Mouse (Mus musculus) myocyte (in vitro differentiated cells): ENCODE results near the gene Gpnmb. TPM values are rescaled to one million over a fixed set of nuclear protein-coding genes. Genes with fewer than 3 reads are reported as not detected.

ENCODE experiments used
- H3K27me3 ChIP-seq: one replicate; pipeline ENCODE4 v1.6.1; 2011; ENCODE audit not compliant: control insufficient read depth, insufficient read depth, insufficient read length
- H3K36me3 ChIP-seq: one replicate; pipeline ENCODE4 v1.6.1; 2011; ENCODE audit not compliant: control insufficient read depth, insufficient read depth
- H3K4me2 ChIP-seq: one replicate; pipeline ENCODE4 v1.6.1; 2011; ENCODE audit warnings: low read depth, control low read depth
- H3K4me3 ChIP-seq: one replicate; pipeline ENCODE4 v1.5.1; 2011; ENCODE audit warnings: mild to moderate bottlenecking, control low read depth, moderate library complexity
- H3K79me2 ChIP-seq: one replicate; pipeline ENCODE4 v1.6.1; 2011; ENCODE audit not compliant: control insufficient read depth, insufficient read depth
- H3ac ChIP-seq: one replicate; pipeline ENCODE4 v1.6.1; 2011; ENCODE audit not compliant: control insufficient read depth, insufficient read length
- CEBPB ChIP-seq: IDR thresholded peaks from 2 replicates; pipeline ENCODE4 v1.6.1; 2011; ENCODE audit warnings: mild to moderate bottlenecking, moderate library complexity; ENCODE audit not compliant: poor library complexity, insufficient read depth, severe bottlenecking
- E2F4 ChIP-seq: IDR thresholded peaks from one replicate; pipeline ENCODE4 v1.6.1; 2011; ENCODE audit warnings: mild to moderate bottlenecking, control low read depth, moderate library complexity; ENCODE audit not compliant: insufficient read depth
- MAX ChIP-seq: IDR thresholded peaks from one replicate; pipeline ENCODE4 v1.6.1; 2011; ENCODE audit warnings: low read depth, mild to moderate bottlenecking, control low read depth
- MYOD1 ChIP-seq, 3 experiments: IDR thresholded peaks; one replicate each; pipeline ENCODE4 v1.6.1; 2011; ENCODE audit warnings: control low read depth in 2 of 3, low read depth in 2 of 3, mild to moderate bottlenecking in 2 of 3, moderate library complexity in 1 of 3; ENCODE audit not compliant: insufficient read length in 2 of 3, control insufficient read depth in 1 of 3
- MYOG ChIP-seq, 3 experiments: IDR thresholded peaks; one replicate each; pipeline ENCODE4 v1.6.1; 2011; ENCODE audit warnings: control low read depth in 2 of 3, low read depth in 2 of 3, mild to moderate bottlenecking in 2 of 3; ENCODE audit not compliant: insufficient read length in 2 of 3, control insufficient read depth in 1 of 3, insufficient read depth in 1 of 3
- POLR2A ChIP-seq: IDR thresholded peaks from one replicate; pipeline ENCODE4 v1.6.1; 2011; ENCODE audit warnings: low read depth, mild to moderate bottlenecking, control low read depth, moderate library complexity; ENCODE audit not compliant: insufficient read length
- POLR2AphosphoS2 ChIP-seq: IDR thresholded peaks from one replicate; pipeline ENCODE4 v1.6.1; 2011; ENCODE audit warnings: low read depth, control low read depth; ENCODE audit not compliant: insufficient read length
- REST ChIP-seq: IDR thresholded peaks from one replicate; pipeline ENCODE4 v1.6.1; 2011; ENCODE audit warnings: mild to moderate bottlenecking, control low read depth, moderate library complexity; ENCODE audit not compliant: insufficient read depth, insufficient read length
- SRF ChIP-seq: IDR thresholded peaks from one replicate; pipeline ENCODE4 v1.6.1; 2011; ENCODE audit warnings: low read depth; ENCODE audit not compliant: control insufficient read depth, insufficient read length
- TCF12 ChIP-seq: IDR thresholded peaks from one replicate; pipeline ENCODE4 v1.6.1; 2011; ENCODE audit warnings: mild to moderate bottlenecking, control low read depth; ENCODE audit not compliant: poor library complexity, insufficient read depth, severe bottlenecking
- TCF3 ChIP-seq: IDR thresholded peaks from one replicate; pipeline ENCODE4 v1.6.1; 2011; ENCODE audit warnings: low read depth, control low read depth; ENCODE audit not compliant: insufficient read length
- USF1 ChIP-seq: IDR thresholded peaks from one replicate; pipeline ENCODE4 v1.6.1; 2011; ENCODE audit warnings: low read depth, mild to moderate bottlenecking, control low read depth, moderate library complexity
- polyA plus RNA-seq: library from polyadenylated mRNA; unstranded; fragments of >200 nt; fragmentation: generic; extraction: Trizol; gene quantifications from one replicate; pipeline ENCODE4 v1.2.1, GENCODE M21; 2012; ENCODE audit warnings: missing spikeins

Gpnmb gene
- polyA plus RNA-seq, 1 experiment: 0.12 TPM

DNA sequence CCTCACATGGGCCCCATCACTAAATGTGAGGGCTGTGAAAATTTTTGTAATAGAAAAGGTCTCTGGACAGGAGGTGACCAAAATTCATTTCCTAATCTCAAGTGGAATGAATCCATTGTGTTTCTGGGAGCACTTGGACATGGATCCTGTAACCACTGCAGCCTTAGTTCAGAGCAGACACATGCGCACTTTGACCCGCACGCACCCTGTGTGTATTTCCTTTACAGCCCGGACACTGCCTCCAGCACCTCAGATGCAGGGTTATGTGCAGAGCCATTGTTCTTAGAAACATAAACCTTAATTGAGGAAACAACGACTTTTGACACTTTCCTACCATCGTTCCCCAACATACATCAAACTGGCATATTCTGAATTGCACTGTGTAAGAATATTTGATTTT, 78.1 kb downstream of the Gpnmb start:
- TF ChIP-seq CEBPB: no peak
- TF ChIP-seq TCF3: no peak
- no peaks in the 10 kb centered on the region for H3K79me2 ChIP-seq
- no peak overlapping the region for H3K4me2 ChIP-seq
- H3K27me3 ChIP-seq: no peaks in the 10 kb centered on the region
- H3ac ChIP-seq: no peak overlapping the region
- H3K36me3 ChIP-seq: no peaks in the 10 kb centered on the region
- no peak overlapping the region for H3K4me3 ChIP-seq

DNA sequence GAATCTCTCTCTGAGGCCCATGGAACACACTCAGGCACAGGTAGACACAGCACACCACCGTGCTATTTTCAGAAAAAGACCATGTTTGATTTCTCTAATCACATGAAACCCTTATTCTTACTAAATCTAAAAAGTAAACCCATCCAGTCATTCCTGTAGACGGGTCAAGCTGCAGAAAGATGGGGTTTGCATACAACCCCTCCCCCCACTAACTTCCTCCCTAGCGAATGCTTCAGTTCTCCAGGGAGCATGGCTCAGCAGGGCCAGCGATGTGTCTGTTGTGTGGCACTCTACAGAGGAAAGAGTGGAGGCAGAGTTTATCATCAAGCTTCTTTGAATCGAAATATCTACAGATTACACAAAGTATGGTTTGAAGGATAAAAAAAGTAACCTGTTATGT, 79.2 kb downstream of the Gpnmb start:
- no peaks in the 10 kb centered on the region for H3K36me3 ChIP-seq
- no peak overlapping the region for H3ac ChIP-seq
- no peaks in the 10 kb centered on the region for H3K79me2 ChIP-seq
- no peak overlapping the region for H3K4me3 ChIP-seq
- TF ChIP-seq TCF12: no peak
- TF ChIP-seq MYOD1 (IDR thresholded peaks at IDR 0.05; ENCODE audit: control insufficient read depth in 1 of 3, insufficient read length in 2 of 3, low read depth in 2 of 3): no peak
- no peak for TF ChIP-seq POLR2A
- no peak overlapping the region for H3K4me2 ChIP-seq
- H3K27me3 ChIP-seq: no peaks in the 10 kb centered on the region

DNA sequence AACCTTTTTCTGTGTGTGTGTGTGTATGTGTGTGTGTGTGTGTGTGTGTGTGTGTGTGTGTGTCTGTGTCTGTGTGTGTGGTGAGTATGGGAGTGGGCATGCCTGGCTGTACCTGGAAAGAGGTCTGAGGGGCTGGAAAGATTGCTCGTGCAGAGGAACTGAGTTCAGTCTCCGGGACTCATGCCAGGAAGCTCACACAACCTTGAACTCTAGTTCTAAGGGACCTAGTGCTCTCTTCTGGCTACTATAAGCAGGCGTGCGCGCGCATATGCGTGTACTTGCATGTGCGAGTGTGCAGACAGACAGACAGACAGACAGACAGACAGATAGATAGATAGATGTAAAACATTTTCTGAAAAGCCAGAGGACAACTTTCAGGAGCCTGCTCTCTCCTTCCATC, 79.9 kb downstream of the Gpnmb start:
- Histone ChIP-seq H3K36me3 (no peaks in the 10 kb centered on the region), H3K4me3 (no peak overlapping the region), H3ac (no peak overlapping the region), H3K79me2 (no peaks in the 10 kb centered on the region), H3K27me3 (no peaks in the 10 kb centered on the region), H3K4me2 (no peak overlapping the region)
- TF ChIP-seq POLR2AphosphoS2 (no peak), MYOG (IDR thresholded peaks at IDR 0.05; ENCODE audit: control insufficient read depth in 1 of 3, insufficient read depth in 1 of 3, insufficient read length in 2 of 3, low read depth in 2 of 3) (no peak), E2F4 (no peak), CEBPB (no peak), MAX (no peak), SRF (no peak)

DNA sequence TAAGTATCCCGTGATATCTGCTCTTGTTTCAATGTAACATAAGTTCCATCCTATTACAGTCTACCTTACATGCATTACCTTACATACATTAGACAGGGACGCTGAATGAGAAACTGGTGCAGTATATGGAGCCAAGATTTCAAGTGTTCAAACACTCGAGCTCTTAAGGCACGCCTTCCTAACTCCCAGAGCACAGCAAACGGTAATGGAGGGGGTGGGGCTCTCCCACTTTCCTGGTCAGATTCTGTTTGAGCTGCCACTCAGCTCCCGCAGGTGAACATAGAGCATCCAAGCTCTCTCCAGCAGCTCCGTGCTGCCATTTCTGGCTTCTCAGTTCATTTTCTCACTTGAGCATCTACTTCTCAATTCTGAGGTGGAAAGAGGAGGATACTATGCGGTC, 82.1 kb downstream of the Gpnmb start:
- no peak overlapping the region for H3K4me3 ChIP-seq
- no peak overlapping the region for H3ac ChIP-seq
- H3K27me3 ChIP-seq: no peaks in the 10 kb centered on the region
- no peak overlapping the region for H3K4me2 ChIP-seq
- no peaks in the 10 kb centered on the region for H3K36me3 ChIP-seq
- no peak for TF ChIP-seq E2F4
- no peak for TF ChIP-seq MYOG (IDR thresholded peaks at IDR 0.05; ENCODE audit: control insufficient read depth in 1 of 3, insufficient read depth in 1 of 3, insufficient read length in 2 of 3, low read depth in 2 of 3)
- TF ChIP-seq REST: no peak
- TF ChIP-seq TCF12: no peak
- TF ChIP-seq MAX: no peak
- no peak for TF ChIP-seq POLR2A
- no peak for TF ChIP-seq CEBPB
- TF ChIP-seq POLR2AphosphoS2: no peak
- TF ChIP-seq SRF: no peak
- no peak for TF ChIP-seq USF1
- no peak for TF ChIP-seq TCF3
- no peak for TF ChIP-seq MYOD1 (IDR thresholded peaks at IDR 0.05; ENCODE audit: control insufficient read depth in 1 of 3, insufficient read length in 2 of 3, low read depth in 2 of 3)
- no peaks in the 10 kb centered on the region for H3K79me2 ChIP-seq

DNA sequence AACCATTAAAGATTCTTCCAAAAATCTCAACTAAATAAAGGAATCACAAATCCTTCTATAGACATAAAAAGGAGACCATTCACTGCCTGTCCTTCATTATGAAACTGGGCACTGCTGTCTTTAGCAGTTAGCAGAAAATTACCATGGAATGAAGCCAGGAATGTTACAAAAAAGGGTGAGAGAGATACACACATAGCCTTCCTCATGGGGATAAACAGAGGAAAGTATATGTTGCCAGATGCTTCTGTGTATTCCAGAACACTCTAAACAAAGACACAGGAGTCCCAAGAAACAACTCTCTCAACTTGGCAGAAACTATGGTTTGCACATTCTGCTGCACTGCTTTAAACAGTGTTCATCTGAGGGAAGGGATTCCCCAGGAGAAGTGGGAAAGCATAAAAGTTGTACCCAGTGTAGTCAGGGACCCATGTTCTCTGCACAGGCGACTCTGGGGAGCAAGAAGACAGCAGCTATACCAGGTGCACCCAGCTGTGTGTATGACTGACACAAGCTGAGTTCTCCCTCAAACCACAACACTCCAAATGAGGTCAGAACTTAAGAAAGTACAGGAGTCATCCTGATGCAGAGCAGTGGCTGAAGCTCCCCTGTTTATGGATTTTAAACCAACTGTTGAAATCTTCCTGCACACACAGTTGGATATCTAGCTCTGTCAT, 83.3 kb downstream of the Gpnmb start:
- H3K36me3 ChIP-seq: no peaks in the 10 kb centered on the region
- H3K4me3 ChIP-seq: no peak overlapping the region
- no peak overlapping the region for H3ac ChIP-seq
- no peak overlapping the region for H3K4me2 ChIP-seq
- no peak for TF ChIP-seq REST
- no peak for TF ChIP-seq MAX
- TF ChIP-seq MYOD1 (IDR thresholded peaks at IDR 0.05; ENCODE audit: control insufficient read depth in 1 of 3, insufficient read length in 2 of 3, low read depth in 2 of 3): no peak
- TF ChIP-seq TCF3: no peak
- TF ChIP-seq TCF12: no peak
- TF ChIP-seq E2F4: no peak
- no peaks in the 10 kb centered on the region for H3K27me3 ChIP-seq
- H3K79me2 ChIP-seq: no peaks in the 10 kb centered on the region

DNA sequence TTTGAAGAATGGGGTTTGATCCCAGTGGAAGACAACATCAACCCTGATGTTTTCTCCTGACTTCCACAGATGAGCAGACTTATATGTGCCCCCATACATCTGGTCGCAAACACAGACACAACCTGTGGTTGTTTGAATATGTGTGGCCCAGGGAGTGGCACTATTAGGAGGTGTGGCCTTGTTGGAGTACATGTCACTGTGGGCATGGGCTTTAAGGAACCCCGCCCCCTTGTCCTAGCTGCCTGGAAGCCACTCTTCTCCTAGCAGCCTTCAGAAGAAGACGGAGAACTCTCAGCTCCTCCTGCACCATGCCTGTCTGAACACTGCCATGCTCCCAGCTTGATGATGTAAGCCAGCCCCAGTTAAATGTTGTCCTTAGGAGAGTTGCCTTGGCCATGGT, 84.0 kb downstream of the Gpnmb start:
- Histone ChIP-seq H3K79me2 (no peaks in the 10 kb centered on the region), H3ac (no peak overlapping the region), H3K36me3 (no peaks in the 10 kb centered on the region), H3K27me3 (no peaks in the 10 kb centered on the region), H3K4me3 (no peak overlapping the region), H3K4me2 (no peak overlapping the region)
- no peak for TF ChIP-seq CEBPB
- TF ChIP-seq TCF12: no peak
- no peak for TF ChIP-seq MYOG (IDR thresholded peaks at IDR 0.05; ENCODE audit: control insufficient read depth in 1 of 3, insufficient read depth in 1 of 3, insufficient read length in 2 of 3, low read depth in 2 of 3)
- TF ChIP-seq TCF3: no peak
- no peak for TF ChIP-seq USF1
- TF ChIP-seq MYOD1 (IDR thresholded peaks at IDR 0.05; ENCODE audit: control insufficient read depth in 1 of 3, insufficient read length in 2 of 3, low read depth in 2 of 3): no peak
- no peak for TF ChIP-seq REST
- TF ChIP-seq POLR2A: no peak
- TF ChIP-seq E2F4: no peak
- TF ChIP-seq POLR2AphosphoS2: no peak
- TF ChIP-seq MAX: no peak
- no peak for TF ChIP-seq SRF
